Mouse (Mus musculus) embryonic fibroblast, embryonic 13.5 days (primary cell): ENCODE measurements at regions not wholly inside any gene's neighbourhood (a gene's known extent, or its start where the extent isn't known, plus 50 kb on each side); places are given as distances from the start of the nearest gene placed in this dataset.

Source experiments
- CTCF ChIP-seq: IDR thresholded peaks from 2 replicates; pipeline ENCODE4 v1.5.1; 2011; ENCODE audit warnings: mild to moderate bottlenecking, control low read depth, low read length, moderate library complexity, borderline replicate concordance; ENCODE audit not compliant: insufficient read depth
- POLR2A ChIP-seq: IDR thresholded peaks from 2 replicates; pipeline ENCODE4 v1.6.1; 2011; ENCODE audit warnings: low read depth, mild to moderate bottlenecking, control low read depth, low read length, moderate library complexity

DNA sequence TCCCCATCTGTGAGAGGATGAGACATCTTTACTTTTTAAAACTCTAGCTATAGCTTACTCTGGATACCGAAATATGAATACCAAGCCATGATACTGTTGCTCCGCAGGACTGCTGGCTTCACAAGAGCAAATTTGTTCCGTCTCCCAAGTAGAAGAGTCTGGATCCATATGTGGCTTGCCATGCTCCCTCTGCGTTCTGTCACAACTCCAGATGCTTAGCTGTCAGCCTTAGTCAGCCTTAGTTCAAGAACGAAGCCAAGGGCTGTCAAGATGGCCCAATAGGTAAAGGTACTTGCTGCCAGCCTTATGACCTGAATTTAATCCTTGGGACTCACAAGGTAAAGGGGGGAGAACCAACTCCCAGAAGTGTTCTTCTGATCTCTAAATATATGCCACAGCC lies 64.6 kb upstream of the Nabp1 start:
- TF ChIP-seq CTCF (no peak), POLR2A (no peak)
